Mouse (Mus musculus) right cerebral cortex, postnatal 14 days (tissue): ENCODE data around the gene Pla2g7.
A peak's percentile ranks its signal among the peaks of the same experiment; 100 is the strongest.
"Not testable (repeated sequence)": the region's sequence is repeated elsewhere in the genome, so short reads cannot be mapped to it uniquely, and the experiment has no call there.

Source experiments
- DNase-seq: peaks from one replicate; pipeline ENCODE4 v3.0.0; 2022

The Pla2g7 gene

DNA sequence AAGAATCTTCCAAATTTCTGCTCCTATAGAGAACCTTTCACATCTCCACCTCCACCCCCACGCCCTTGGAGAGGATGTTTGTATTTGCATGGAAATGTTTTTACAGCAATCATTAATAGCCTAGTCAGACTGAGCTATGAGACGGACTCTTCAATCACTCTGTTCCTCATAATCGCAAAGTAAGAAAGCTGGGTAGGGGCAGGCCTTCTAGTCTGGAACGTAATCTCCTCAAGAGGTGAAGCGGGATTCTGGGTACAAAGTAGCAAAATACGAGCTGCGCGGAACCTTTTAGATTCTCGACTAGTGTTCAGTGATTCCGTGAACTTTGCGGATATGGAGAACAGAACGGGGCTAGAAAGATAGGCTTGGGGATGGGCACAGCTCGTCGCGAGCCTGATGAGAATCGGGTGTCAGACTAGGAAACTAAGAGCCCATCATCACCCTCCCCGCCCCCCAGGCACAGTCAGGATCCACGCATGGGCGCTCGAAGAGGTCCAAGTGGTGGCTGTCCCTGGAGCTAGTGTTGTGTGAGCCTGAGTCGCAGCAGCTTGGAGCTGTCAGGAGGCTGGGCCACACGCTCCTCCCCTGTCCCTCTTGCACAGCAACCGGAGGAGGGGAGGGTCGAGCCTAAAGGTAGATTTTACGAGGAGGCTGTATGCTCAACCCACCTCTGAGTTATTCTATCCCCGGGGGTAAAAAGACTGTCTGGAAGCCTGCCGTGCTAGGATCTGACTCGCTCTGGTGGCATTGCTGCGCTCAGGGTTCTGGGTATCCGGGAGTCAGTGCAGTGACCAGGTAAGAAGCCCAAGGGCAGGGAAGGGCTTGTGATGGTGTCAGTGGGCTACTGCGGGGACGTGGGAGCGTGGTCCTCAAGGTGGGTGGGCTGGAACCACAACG is at the start of gene Pla2g7:
Pla2g7 (plus strand) TSS at position 107 of the 897 bp plus-strand sequence.
- peak; percentile 46 for DNase-seq

GRCm38 (mm10) chr17:43518644-43519409 is 49.1 kb upstream of the Pla2g7 start:
- peak; percentile 82 for DNase-seq

GRCm38 (mm10) chr17:43520166-43520565 is 47.7 kb upstream of the Pla2g7 start:
- DNase-seq, result no peak

GRCm38 (mm10) chr17:43530507-43530906 is 37.4 kb upstream of the Pla2g7 start:
- no peak for DNase-seq

DNA sequence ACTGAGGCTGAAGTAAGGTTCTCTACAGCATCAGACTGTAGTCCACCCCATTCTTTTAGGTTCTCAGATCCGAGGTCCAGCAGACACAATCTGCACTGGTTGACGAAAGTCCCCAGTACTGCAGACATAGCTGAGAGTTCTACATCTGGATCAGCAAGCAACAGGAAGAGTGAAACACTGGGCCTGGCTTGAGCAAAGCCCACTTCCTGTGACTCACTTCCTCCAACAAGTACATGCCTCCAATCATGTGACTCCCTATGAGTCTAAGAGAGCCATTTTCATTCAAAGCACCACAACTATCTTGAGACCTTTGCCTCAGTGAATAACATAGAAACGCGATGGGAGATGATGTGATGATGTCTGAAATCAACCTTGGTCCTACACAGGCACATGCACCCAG is 36.7 kb upstream of the Pla2g7 start:
- no peak for DNase-seq

- DNase-seq, result peak; percentile 22
Observed at GRCm38 (mm10) chr17:43534362-43535222, 33.3 kb upstream of the Pla2g7 start.

- not testable (repeated sequence) for DNase-seq
Observed at GRCm38 (mm10) chr17:43536841-43537240, 31.1 kb upstream of the Pla2g7 start.

GRCm38 (mm10) chr17:43538767-43539166 is 29.1 kb upstream of the Pla2g7 start:
- no peak for DNase-seq

- no peak for DNase-seq
Observed at GRCm38 (mm10) chr17:43543539-43543938, 24.4 kb upstream of the Pla2g7 start, which contains the start of gene Ankrd66. Ankrd66 (minus strand) TSS chr17:43543639.

- DNase-seq, result no peak
Observed at GRCm38 (mm10) chr17:43544040-43544439, 23.9 kb upstream of the Pla2g7 start.

DNA sequence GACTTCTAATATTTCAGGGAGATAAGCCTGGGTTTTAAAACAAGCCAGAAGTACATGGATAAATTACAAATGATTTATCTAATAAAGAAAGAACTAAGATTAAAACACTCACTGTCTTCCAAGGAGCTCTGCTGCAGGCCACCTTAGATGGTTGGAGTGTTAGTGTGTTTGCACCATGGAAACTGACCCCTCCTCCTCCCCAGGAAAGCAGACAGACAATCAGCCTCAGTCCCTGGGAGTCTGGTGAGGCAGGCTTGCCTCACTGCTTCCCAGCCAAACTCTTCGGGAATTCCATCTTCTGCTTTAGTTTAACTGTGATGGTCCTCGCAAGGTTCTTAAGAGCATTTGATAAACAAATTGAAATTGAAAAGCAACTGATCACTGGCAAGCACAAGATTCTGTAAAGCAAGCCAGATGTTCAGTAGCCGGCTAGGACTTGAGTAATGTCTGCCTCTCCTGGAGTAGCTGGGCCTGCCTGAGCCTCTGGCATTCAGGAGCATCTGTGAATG is 16.7 kb upstream of the Pla2g7 start:
- DNase-seq, result no peak

DNA sequence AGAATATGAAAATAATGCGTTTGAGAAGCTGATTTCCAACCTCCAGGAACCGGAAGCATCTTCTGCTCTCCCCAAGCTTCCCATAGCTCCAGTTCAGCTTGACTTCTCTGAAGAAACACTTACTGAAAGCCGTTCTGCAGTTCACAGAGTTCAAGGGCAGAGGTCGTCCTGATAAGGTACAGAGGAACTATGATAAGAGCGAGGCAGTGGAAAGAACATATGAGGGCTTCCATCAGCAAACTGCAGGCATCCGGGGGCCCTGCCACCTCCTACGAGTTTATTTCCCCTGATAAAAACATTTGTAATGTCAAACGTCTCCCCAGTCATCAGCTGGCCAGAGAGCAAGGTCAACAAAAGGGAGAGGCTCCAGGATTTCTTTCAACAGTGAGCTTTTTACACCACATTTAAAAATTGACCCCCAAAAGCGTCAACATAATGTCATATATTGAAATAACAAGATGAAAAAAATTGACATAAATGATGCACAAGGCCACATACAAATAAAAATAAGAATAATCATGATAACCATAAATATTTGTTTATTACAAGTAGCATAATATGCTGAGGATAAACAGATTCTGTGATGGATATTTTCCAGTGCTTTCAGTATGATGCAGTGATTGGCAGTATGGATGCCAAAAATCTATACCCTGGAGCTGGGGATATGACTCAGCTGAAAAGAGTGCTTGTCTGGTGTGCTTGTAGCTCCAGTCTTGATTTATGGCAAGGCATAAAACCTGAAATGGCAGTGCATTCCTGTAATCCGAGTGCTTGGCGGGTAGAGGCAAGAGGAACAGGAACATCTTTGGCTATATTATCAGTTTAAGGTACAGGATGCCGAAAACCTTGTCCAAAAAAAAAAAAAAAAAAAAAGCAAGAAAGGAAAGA is 13.1 kb upstream of the Pla2g7 start:
- no peak for DNase-seq

GRCm38 (mm10) chr17:43557104-43557503 is 10.8 kb upstream of the Pla2g7 start:
- no peak for DNase-seq

DNA sequence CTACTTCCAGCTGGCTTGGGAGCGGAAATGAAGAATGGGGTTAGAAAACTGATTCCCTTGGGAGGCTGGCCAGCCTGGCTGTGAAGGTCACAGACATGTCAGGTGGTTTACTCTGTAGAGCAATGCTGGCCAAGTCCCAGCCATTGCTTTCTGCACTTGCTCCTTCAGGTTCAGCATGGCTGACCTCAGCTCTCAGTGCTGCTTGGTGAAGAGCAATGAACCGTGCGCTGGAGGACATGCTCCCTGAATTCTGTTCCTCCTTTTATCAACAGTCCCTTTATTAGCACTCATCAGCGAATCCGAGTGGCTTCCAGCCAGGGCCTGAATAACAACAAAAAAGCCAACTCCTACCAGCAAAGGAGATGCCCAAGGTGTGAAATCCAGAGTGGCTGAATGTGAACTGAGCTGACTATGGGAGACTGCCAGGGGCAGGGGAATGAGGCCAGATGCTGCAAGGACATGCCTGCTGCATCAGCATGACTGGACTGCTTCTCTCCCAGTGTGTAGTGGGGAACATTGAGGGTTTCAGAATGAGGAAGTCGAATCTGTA is 10.3 kb upstream of the Pla2g7 start:
- DNase-seq, result peak; percentile 23

- DNase-seq, result no peak
Observed at GRCm38 (mm10) chr17:43558678-43559077, 9.2 kb upstream of the Pla2g7 start.

DNA sequence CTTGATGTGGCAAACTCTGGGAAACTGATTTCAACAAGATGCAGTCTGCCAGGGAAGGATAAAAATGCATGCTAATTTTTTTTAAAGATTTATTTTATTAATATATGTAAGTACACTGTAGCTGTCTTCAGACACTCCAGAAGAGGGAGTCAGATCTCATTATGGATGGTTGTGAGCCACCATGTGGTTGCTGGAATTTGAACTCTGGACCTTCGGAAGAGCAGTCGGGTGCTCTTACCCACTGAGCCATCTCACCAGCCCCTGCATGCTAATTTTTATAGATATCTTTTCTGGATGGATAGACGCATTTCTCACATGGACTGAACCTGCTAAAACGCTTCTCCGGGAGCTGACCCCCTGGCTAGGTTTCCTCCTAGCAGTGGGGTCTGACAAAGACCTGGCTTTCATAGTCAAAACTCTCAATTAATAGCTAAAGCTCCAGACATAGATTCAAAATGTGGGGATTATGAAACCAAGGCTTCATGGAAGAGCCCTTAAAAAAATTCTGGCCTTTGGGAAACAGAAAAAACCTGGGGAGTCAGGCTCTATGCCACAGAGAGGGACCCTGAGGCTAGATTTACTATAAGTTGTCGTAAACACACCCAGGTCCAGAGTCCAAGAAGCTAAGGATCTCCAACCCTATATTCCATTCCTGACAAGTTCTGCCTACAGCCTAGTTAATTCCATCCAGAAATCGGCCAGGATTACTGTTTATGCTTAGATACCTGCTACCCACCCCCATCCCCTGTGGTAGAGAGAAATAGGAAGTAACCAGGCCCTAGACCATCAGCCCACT is 4.5 kb upstream of the Pla2g7 start:
- no peak for DNase-seq

- no peak for DNase-seq
Observed at GRCm38 (mm10) chr17:43567593-43567991, 306 bp upstream of the Pla2g7 start.

DNA sequence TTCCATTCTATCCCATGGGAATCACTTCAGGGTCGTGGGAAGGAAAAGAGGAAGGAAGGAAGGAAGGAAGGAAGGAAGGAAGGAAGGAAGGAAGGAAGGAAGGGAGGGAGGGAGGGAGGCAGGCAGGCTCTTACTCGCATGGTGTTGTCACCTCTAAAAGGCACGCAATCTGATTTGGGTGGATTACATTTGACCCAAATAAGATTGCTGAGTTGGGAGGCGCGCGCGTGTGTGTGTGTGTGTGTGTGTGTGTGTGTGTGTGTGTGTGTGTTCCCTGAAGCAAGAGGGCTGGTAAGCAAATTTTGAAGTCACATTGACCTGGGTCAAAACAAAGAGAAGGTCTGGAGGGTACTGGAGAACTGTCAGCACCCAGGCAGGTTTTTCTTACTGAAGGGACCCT is 1.4 kb downstream of the Pla2g7 start:
- no peak for DNase-seq

DNA sequence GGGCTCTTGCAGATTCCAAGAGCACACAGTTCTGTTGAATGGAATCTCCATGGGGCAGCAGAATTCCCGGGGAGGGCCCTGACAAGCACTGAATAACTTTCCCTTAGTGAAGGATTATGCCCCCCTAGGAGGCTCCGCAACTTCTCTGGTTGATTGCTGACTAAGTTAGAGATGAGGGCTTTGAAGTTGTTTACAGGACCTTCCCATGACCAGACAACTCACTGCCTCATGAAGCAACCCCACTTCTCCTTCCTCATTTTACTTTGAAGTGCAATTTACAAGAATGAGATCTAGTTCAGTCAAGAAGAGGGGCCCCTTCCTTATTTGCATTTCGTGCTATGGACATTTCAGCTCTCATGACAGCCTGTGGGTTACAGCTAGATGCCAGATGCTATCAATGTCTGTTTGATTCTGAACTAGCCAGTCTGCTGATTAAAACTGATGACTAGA is 5.8 kb downstream of the Pla2g7 start:
- DNase-seq, result no peak

DNA sequence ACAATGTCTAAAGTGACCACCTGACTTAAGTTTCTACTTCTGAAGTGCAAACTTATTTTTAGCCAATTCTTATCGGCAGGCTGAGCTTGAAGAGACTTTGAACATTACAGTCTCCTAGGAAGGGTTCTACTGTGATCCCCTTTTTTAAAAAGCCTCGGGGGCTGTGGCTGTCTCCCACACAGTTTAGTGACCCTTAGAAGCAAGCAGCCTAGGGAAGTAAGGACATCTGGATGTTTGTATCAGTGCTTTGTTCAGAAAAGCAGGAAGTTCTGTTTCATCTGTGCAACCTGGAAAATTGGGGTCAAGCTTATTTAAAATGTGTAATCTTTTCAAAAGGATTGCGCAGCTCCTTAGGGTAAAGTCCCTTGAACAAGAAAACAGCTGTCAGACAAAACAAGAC is 12.6 kb downstream of the Pla2g7 start:
- no peak for DNase-seq
